Mouse (Mus musculus) thymus, adult 2 months (tissue): ENCODE results near the gene Cryba2.

ENCODE experiments used
- CTCF ChIP-seq: fragments of 200-500 bp; IDR thresholded peaks from 2 replicates; pipeline ENCODE4 v1.5.1; 2012; ENCODE audit warnings: mild to moderate bottlenecking, control low read depth, low read length, moderate library complexity, borderline replicate concordance; ENCODE audit not compliant: control insufficient read depth, poor library complexity, insufficient read depth; ENCODE audit errors: extremely low read depth
- POLR2A ChIP-seq: fragments of 200-500 bp; IDR thresholded peaks from 2 replicates; pipeline ENCODE4 v1.6.1; 2012; ENCODE audit warnings: mild to moderate bottlenecking, low read length, control low read depth, moderate library complexity; ENCODE audit not compliant: control insufficient read depth, poor library complexity, insufficient read depth; ENCODE audit errors: extremely low read depth

DNA sequence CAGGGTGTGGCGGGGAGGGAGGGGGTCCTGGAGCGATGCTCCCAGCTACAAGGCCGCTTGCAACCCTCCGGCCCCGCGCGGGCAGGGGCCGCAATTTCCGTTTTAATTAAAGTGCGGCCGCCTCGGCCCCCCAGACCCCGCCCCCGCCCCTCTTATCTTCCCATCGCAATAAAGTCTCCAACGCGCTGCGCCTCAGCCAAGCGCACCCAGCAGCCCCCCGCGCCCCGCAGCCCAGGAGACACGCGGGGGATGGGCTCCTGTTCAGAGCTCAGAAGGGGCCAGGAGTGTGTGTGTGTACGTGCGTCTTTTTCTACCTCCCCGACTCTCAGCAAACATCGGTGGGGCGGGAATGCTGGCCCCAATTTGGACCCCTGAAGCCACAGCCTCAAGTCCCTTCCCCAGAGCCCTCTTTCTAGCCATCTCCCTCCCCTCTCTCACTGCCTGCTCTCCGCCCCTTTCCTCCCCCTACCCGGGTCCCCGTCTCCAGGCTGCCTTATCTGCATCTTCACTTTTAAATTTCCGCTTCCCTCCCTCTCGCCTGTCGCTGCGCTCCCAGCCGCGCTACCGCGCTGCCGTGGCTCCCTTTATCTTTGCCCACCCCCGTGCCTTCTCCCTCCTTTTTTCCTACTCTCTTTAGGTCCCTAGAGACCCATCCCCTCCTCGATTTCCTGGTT, 7.4 kb downstream of the Cryba2 start, which contains the start of gene Fev:
- TF ChIP-seq POLR2A (no peak), CTCF (no peak)
